Mouse (Mus musculus): Measurements from ENCODE around the gene Fyco1.
A peak's percentile ranks its signal among the peaks of the same experiment; 100 is the strongest.

The Fyco1 gene

DNA sequence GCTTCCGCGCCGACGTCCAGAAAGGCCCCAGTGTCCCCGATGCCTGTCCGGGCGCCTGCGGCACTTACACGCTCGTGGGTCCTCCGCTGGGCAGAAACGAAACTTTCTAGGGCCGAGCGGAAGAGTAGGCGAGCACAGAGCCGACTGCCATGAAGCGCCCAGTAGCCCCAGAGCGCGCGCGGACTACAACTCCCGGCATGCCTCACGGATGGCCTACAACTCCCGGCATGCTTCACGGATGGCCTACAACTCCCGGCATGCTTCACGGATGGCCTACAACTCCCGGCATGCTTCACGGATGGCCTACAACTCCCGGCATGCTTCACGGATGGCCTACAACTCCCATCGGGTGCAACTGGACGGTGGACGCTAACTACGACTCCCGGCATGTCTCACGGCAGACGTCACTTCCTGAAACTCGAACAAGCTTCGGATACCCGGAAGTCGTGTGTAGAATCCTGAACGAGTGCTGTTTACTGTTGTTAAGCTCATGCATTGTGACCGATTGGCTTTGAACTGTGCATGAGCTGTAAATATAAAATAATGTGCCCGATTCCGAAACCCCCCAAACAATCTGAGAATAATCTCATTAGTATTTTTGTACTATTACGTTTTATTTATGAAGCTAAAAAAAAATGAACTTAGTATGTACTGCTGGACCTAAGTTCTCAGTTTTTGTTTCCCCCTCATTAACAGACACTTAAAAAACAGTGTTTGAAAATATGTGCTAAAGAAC lies at the start of gene Fyco1:
Gene Fyco1 (minus strand): TSS at position 187 of the 736 bp plus-strand sequence.
- peak; percentile 88 for DNase-seq

- DNase-seq = no peak
Measured at GRCm38 (mm10) chr9:123872049-123872448, 20.4 kb upstream of the Fyco1 start.

DNA sequence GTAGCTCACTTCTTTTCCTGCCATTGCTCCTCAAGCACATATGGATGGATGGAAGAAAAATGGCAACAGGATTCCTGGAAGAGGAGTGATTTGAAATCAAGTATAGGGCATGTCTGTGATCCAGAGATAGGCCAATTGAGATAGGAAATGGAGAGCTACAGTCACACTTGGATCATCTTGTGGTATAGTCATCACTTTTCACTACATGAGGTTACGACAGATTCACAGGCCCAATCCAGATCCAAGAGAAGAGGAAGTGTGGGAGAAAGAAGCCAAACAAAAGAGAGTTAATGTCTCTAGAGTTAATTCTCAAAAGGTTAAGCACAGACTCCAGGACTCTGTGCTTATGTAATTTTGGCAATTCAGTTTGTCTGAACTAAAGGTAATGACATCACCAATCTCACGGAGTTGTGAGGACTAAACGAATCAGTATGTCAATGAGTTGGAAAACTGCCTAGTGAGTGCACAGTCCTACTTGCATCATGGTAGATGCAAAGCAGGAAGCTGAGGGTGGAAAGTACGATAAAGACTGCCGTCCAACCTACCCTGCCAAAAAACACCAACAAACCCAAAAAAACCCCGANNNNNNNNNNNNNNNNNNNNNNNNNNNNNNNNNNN lies 17.6 kb upstream of the Fyco1 start:
- DNase-seq = no peak

GRCm38 (mm10) chr9:123863641-123864040 lies 11.9 kb upstream of the Fyco1 start:
- DNase-seq = no peak

- DNase-seq = no peak
Measured at GRCm38 (mm10) chr9:123862895-123863616, 11.4 kb upstream of the Fyco1 start.

GRCm38 (mm10) chr9:123861929-123862328 lies 10.2 kb upstream of the Fyco1 start, which contains the start of gene Xcr1:
Gene Xcr1, minus strand, starts transcription at chr9:123862029.
- DNase-seq = no peak

- DNase-seq = no peak
Measured at GRCm38 (mm10) chr9:123856836-123857235, 5.1 kb upstream of the Fyco1 start.

GRCm38 (mm10) chr9:123852449-123853390 lies 1.0 kb upstream of the Fyco1 start:
- no peak for DNase-seq

DNA sequence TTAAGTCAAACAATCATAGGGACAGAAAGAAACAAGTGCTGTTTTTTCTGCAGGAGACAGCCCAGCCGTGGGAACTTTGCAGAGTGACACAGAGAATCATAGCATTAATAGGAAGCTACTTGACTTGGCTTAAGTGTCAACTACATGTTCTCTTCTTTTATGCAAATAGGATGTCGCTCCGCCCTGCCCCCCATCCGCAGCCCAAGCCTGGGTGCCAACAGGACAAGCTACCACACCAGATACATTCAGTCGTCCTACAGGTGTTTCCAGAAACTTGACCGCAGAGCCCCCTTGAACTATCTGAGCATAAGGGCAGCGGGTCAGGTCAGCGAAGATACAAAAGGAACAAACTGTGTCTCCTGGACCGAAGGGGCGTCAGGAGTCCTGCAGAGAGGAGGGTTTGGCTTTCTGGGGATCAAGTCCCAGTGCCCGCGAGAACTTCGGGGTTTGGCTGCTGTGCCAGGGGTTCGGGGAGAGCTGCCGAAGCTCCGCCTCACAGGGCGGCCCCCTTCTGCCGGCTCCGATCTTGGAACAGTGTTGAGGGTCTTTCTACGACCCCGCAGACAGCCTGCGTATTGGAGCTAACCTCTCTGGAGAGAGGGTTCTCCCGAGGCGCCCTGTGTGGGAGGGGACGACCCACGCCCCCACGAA lies 512 bp downstream of the Fyco1 start:
- peak; percentile 40 for DNase-seq

DNA sequence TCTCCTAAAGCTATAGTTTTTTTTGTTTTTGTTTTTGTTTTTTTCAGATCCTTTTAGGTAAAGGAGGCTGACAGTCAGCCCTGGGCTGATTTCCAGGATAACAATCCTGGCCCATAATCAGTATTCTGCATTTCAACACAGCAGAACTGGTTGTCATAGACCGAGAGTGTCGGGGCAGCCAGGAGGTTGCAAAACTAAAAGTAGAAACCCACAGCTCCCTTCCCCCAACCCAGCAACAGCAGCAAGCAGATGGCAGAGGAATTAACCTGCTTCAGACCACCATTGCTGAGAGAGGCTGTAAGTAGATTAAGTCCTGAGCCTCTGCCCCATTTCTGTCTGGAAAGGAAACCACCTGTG lies 1.0 kb downstream of the Fyco1 start:
- no peak for DNase-seq

GRCm38 (mm10) chr9:123849976-123850695 lies 1.6 kb downstream of the Fyco1 start:
- no peak for DNase-seq

DNA sequence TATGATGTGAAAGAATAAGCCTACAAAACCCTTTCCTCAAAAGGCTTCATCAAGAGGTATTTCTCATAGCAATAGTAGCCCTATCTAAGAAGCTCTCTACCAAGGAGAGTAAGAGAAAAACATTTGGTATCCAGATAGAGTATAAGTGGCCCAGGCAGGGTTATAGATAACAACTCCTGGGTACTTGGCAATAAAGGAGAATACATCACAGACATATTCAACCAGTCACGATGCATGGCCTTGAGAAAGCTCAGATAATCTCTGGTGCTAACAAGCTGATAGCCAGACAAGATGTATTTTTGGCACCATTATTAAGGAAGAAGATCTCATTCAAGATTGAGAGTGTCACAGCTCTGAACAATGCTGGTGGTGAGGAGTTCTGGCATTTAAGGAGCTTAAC lies 5.2 kb downstream of the Fyco1 start:
- DNase-seq = no peak

GRCm38 (mm10) chr9:123845120-123845519 lies 6.6 kb downstream of the Fyco1 start:
- DNase-seq = no peak

- no peak for DNase-seq
Measured at GRCm38 (mm10) chr9:123844468-123844867, 7.2 kb downstream of the Fyco1 start.

- no peak for DNase-seq
Measured at GRCm38 (mm10) chr9:123840243-123840642, 11.5 kb downstream of the Fyco1 start.

- DNase-seq = no peak
Measured at GRCm38 (mm10) chr9:123835851-123836250, 15.8 kb downstream of the Fyco1 start.

GRCm38 (mm10) chr9:123828916-123829315 lies 22.8 kb downstream of the Fyco1 start:
- DNase-seq = no peak

DNA sequence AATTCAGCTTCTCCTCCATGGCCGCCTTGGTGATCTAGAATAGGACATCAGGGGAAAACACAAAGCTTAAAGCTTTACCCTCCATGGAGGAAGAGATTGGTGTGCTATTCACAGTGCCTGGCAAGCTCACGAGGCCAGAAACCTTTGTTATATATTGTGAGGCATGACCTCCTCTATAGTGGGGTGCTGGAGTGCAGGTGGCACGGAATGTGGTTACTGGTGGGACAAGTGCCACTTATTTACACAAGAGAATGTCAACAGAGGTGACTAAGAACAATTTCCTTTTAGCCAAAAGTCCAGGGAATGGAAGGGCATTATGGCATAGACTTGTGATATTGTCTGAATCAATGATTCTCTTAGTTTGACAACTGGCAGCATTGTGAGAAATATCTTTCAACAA lies 25.1 kb downstream of the Fyco1 start:
- DNase-seq = no peak

- no peak for DNase-seq
Measured at GRCm38 (mm10) chr9:123818601-123819000, 33.1 kb downstream of the Fyco1 start.

GRCm38 (mm10) chr9:123815996-123816395 lies 35.7 kb downstream of the Fyco1 start:
- no peak for DNase-seq

- no peak for DNase-seq
Measured at GRCm38 (mm10) chr9:123815444-123815843, 36.3 kb downstream of the Fyco1 start.

DNA sequence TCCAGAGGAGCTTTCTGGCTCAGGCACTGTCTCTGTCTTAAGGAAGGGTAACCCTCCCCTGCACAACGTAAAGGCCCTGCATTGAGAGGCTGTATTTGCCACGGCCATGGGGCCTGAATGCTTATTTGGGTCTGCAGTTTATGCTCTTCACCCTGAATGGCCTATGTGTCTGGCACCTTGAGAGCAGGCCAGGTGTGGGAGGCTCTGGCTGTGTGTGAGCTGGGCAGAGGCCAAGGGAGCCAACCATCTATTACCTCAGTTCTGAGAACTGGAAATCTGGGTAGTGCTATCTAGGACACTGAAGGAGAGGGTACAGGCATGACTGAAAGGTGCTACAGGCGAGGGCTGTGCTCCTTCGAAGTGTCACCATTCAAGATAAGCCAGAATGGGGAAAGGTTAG lies 36.9 kb downstream of the Fyco1 start:
- DNase-seq = no peak
